Mouse (Mus musculus) natural killer cell, adult 2 months (primary cell): Measurements from ENCODE around the gene Otulin.

Source experiments
- DNase-seq, 2 experiments: peaks; one replicate each; pipeline ENCODE4 v3.0.0; 2022; ENCODE audit warnings: low spot score in 2 of 2

Gene Otulin

DNA sequence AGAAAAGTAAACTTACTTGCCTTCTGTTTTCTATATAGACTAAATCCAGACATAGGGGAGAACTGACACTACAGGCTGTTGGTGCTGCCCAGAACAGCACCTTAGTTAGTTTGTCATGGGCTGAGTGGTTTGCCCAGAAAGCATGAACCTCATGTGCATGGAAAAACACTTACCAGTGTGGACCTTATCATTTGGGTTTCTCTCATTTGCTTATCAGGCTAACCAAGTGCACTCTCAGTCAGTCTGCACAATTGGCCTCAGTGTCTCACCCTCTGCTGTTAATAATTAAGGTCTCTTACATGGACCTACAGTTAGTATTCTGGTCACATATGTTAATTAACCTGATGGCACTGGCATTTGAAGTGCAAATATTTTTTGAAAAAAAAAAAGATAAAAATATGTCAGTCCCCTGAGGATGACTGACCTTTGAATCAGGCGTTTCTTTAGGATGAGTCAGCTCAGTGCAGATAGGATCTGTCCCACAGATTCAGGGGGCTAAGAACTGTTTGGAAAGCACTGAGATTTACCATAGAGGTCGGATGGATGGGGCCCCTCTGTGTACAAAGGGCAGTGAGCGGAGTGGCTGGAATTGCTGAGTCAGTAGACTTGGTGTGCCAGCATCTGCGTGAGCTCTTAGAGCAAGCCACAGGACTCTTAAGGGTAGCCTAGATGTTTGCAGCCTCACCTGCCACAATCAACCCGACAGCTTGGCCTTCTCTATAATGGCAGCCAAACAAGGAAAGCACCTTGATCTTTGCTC is 124.2 kb downstream of the Otulin start:
- DNase-seq: no peak

DNA sequence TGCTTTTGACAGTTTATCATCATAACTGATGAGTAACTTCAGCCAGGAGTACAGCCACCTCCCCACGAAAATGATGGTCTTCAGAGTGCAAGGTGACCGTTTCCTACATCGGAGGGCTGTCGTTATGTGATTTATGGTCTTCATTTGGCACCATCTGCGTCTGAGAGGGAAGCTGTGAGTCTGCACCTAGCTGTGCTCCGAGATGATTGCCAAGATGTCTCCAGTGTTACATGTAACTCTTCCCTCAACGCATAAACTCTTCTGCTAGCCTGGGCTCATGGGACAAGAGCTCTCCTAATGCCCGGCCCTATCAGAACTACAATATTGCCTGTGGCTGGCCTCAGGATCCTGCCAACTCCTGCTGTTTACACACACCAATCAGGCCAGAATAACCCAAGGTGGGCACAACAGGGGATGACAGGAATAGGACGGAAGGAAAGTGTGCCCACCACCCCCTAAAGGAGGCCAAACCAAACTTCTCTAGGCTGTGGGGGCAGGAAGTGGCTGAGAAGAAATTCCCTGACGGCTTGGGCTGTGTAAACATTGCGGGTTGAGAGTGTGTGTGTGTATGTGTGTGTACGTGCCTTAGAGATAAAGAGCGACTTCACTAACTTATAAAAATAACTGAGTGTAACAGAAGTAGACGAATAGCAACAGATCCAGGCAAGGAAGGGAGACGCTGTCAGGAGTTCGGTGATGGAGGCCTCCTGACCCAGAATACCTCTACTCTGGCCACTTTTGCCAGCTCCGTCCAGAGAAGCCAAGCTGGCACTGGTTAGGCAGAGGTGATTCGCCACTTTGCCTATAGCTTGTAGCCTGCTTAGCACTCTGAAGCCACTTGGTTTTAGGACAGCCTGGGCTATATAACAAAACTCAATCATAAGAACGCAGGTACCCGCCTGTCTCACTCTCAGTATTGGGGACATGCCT is 126.4 kb downstream of the Otulin start:
- DNase-seq: no peak

DNA sequence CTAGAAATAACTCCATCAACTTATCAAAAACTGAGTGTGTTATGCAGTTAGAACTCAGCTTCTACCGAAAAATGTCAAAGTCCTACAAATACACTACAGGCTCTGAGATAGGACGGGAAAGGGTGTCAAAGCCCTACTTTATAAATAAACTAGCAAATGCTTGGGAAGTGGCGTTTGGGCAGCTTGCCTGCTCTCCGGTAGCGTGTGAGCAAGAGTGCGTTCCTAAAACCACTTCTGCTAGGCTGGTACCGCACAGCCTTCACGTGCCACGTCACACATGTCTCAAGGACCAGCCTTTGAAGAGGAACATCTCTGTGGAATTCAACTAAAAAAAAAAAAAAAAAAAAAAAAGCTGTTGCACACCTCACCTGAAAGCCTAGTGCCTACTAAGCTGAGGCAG is 127.3 kb downstream of the Otulin start:
- no peak for DNase-seq

GRCm38 (mm10) chr15:27502338-27502737 is 128.2 kb downstream of the Otulin start:
- no peak for DNase-seq

DNA sequence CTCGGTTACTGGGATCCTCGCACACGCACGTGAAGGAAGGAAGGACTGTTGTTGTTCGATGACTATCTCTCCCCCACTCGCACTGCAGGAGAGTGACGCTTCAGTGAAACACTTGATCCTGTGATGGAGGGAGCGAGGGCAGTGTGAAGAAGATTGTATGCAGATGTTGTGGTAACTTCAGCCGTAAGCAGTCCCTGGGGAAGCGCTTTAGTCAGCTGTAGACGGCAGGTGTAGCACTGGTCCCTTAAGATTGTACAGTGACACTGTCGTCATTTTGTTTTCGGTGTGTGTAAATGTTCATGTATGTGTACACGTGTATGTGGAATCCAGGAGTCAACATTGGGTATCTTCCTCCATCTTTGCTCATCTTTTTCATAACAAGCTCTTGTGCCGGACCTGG is 130.1 kb downstream of the Otulin start:
- DNase-seq: no peak

DNA sequence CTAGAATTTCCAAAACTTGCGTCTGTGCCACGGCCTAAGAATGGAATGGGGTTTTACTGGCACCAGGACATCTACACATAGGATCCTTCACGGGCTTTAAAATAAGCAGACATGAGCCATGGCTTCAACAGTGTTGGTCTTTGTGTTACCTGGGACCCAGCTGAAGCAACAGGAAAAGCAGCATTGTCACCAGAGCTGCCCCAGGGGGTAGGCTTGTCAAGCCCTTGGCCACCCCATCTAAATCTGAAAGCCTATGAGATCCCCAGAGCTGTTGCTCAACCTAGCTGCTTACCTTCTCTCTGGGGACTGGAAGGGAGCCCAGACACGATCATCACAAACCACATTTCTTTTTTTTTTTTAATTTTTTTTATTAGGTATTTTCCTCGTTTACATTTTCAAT is 132.4 kb downstream of the Otulin start:
- no peak for DNase-seq

- no peak for DNase-seq
Observed at GRCm38 (mm10) chr15:27497300-27497997, 133.0 kb downstream of the Otulin start.

- no peak for DNase-seq
Observed at GRCm38 (mm10) chr15:27496596-27497299, 133.7 kb downstream of the Otulin start.

GRCm38 (mm10) chr15:27495981-27496401 is 134.5 kb downstream of the Otulin start:
- no peak for DNase-seq

GRCm38 (mm10) chr15:27493516-27493915 is 137.0 kb downstream of the Otulin start:
- DNase-seq: no peak

DNA sequence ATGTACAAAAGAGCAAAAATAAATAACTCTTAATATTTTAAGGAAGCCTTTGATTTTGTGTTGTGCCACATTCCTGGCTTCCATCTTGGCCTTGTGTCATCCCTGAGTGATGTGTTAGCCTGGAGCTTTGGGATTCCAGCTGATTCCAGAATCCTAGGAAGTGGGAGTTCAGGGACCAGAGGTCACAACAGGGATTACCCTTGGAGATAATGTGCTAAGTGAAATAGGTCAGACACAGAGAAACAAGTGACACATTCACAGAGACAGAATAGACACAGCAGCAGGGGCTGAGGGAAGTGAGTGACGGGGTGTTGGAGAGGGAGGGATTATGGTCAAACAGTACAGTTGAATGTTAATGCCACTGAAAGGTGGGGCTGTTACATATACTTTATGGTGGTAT is 137.8 kb downstream of the Otulin start:
- DNase-seq: no peak
